Mouse (Mus musculus) forebrain, embryonic 10.5 days (tissue): ENCODE results near the gene Dip2a. TPM values are rescaled to one million over a fixed set of nuclear protein-coding genes. Genes with fewer than 3 reads are reported as not detected.

ENCODE experiments used
- DNase-seq: peaks from one replicate; pipeline ENCODE4 v3.0.0-alpha.2; 2017; ENCODE audit warnings: low spot score; ENCODE audit errors: extremely low spot score
- H3K27ac ChIP-seq: fragments of 300-500 bp; sonication (generic); 2 replicates; pipeline ENCODE4 v1.5.1; 2016; ENCODE audit warnings: mild to moderate bottlenecking
- H3K27me3 ChIP-seq: fragments of 300-500 bp; sonication (generic); 2 replicates; pipeline ENCODE4 v1.6.1; 2016; ENCODE audit warnings: mild to moderate bottlenecking; ENCODE audit not compliant: poor library complexity, severe bottlenecking
- H3K36me3 ChIP-seq: fragments of 300-500 bp; sonication (generic); replicated peaks from 2 replicates; pipeline ENCODE4 v1.6.1; 2016; ENCODE audit warnings: mild to moderate bottlenecking, moderate library complexity
- H3K4me1 ChIP-seq: fragments of 300-500 bp; sonication (generic); 2 replicates; pipeline ENCODE4 v1.6.1; 2016
- H3K4me3 ChIP-seq: fragments of 300-500 bp; sonication (generic); 2 replicates; pipeline ENCODE4 v1.5.1; 2016; ENCODE audit warnings: mild to moderate bottlenecking, moderate library complexity
- H3K9me3 ChIP-seq: fragments of 300-500 bp; sonication (generic); 2 replicates; pipeline ENCODE4 v1.6.1; 2016; ENCODE audit warnings: mild to moderate bottlenecking, moderate library complexity
- WGBS: fragments of 180-500 bp; shearing (Covaris S2); methylation state at CpG from one replicate; pipeline ENCODE4 v1.1.7; 2016; 5-methylcytosine and 5-hydroxymethylcytosine counted together
- polyA plus RNA-seq: library from polyadenylated mRNA; unstranded; fragments of >200 nt; fragmentation: Nextera tagmentation; extraction: Ambion mirVana; gene quantifications from 2 replicates; pipeline ENCODE4 v1.2.1, GENCODE M21; 2016

Gene Dip2a
- polyA plus RNA-seq, 1 experiment from 2014 or later = 7.1 TPM

GRCm38 (mm10) chr10:76217056-76217455, 128.0 kb downstream of the Dip2a start:
- Histone ChIP-seq H3K4me3 (no peak overlapping the region), H3K9me3 (peaks cover 24% of the 10 kb centered on the region), H3K27ac (no peak overlapping the region), H3K27me3 (no peaks in the 10 kb centered on the region), H3K4me1 (no peaks in the 10 kb centered on the region), H3K36me3 (peaks cover 90% of the 10 kb centered on the region)
- WGBS = 98% methylated on average over 17 of the region's 17 CpGs
- DNase-seq = no peak

GRCm38 (mm10) chr10:76214161-76214560, 130.9 kb downstream of the Dip2a start:
- no peak for DNase-seq
- no peaks in the 10 kb centered on the region for H3K4me1 ChIP-seq
- H3K27me3 ChIP-seq = no peaks in the 10 kb centered on the region
- H3K27ac ChIP-seq = no peak overlapping the region
- H3K36me3 ChIP-seq = peaks cover 83% of the 10 kb centered on the region
- peaks cover 24% of the 10 kb centered on the region for H3K9me3 ChIP-seq
- WGBS = 84% methylated on average over 4 of the region's 4 CpGs
- no peak overlapping the region for H3K4me3 ChIP-seq

- DNase-seq = peak; percentile 12
- Histone ChIP-seq H3K27me3 (no peaks in the 10 kb centered on the region), H3K9me3 (peaks cover 24% of the 10 kb centered on the region), H3K36me3 (peaks cover 84% of the 10 kb centered on the region), H3K27ac (no peak overlapping the region), H3K4me3 (no peak overlapping the region), H3K4me1 (no peaks in the 10 kb centered on the region)
- WGBS = 95% methylated on average over 6 of the region's 6 CpGs
These were observed 133.0 kb downstream of the Dip2a start for GRCm38 (mm10) chr10:76212121-76212520.

- Histone ChIP-seq H3K36me3 (peaks cover 77% of the 10 kb centered on the region), H3K4me3 (no peak overlapping the region), H3K27me3 (no peaks in the 10 kb centered on the region), H3K9me3 (peaks cover 24% of the 10 kb centered on the region), H3K4me1 (no peaks in the 10 kb centered on the region), H3K27ac (no peak overlapping the region)
- no peak for DNase-seq
- WGBS = 95% methylated on average over 7 of the region's 7 CpGs
These were observed 134.3 kb downstream of the Dip2a start for GRCm38 (mm10) chr10:76210806-76211205.

Other genes starting within 250 kb of the Dip2a start
- gene Slc5a4b, start 234.3 kb downstream of the Dip2a start, polyA plus RNA-seq = not detected in 2 replicates
- not detected in 2 replicates for gene Slc5a4a, start 197.8 kb downstream of the Dip2a start, polyA plus RNA-seq
- gene Prmt2, start 107.4 kb downstream of the Dip2a start, polyA plus RNA-seq = 57.5 and 63.0 TPM in 2 replicates
- gene S100b, start 91.4 kb downstream of the Dip2a start, polyA plus RNA-seq = 0.10 TPM in 1 of 2 replicates, not detected in the other
- gene AC141477.1, start 95.2 kb upstream of the Dip2a start, polyA plus RNA-seq = not detected in 2 replicates
- gene Pcnt, start 97.5 kb upstream of the Dip2a start, polyA plus RNA-seq = 21.5 and 25.0 TPM in 2 replicates
- gene 2610028H24Rik, start 103.8 kb upstream of the Dip2a start, polyA plus RNA-seq = not detected in 2 replicates
- gene Mcm3ap, start 123.6 kb upstream of the Dip2a start, polyA plus RNA-seq = 74.8 and 81.7 TPM in 2 replicates
- gene Ybey, start 123.8 kb upstream of the Dip2a start, polyA plus RNA-seq = 11.5 and 12.1 TPM in 2 replicates
- 63.1 and 63.5 TPM in 2 replicates for gene Lss, start 186.3 kb upstream of the Dip2a start, polyA plus RNA-seq
- not detected in 2 replicates for gene Spatc1l, start 217.0 kb upstream of the Dip2a start, polyA plus RNA-seq
- gene Ftcd, start 230.4 kb upstream of the Dip2a start, polyA plus RNA-seq = not detected in 2 replicates